Mouse (Mus musculus) Muller cell, postnatal 12 days (primary cell): ENCODE data around the gene Klc2.

ENCODE experiments used
- DNase-seq: peaks from one replicate; pipeline ENCODE4 v3.0.0-alpha.2; 2015; ENCODE audit errors: inconsistent ontology term

Gene Klc2

GRCm38 (mm10) chr19:5072389-5073019 lies 45.9 kb downstream of the Klc2 start:
- no peak for DNase-seq

- DNase-seq = peak; percentile 88
Measured at GRCm38 (mm10) chr19:5071545-5072369, 46.6 kb downstream of the Klc2 start.

GRCm38 (mm10) chr19:5071077-5071476 lies 47.3 kb downstream of the Klc2 start:
- no peak for DNase-seq

GRCm38 (mm10) chr19:5069978-5070377 lies 48.4 kb downstream of the Klc2 start:
- no peak for DNase-seq

GRCm38 (mm10) chr19:5069486-5069885 lies 48.9 kb downstream of the Klc2 start:
- no peak for DNase-seq

GRCm38 (mm10) chr19:5068570-5069234 lies 49.7 kb downstream of the Klc2 start:
- DNase-seq = no peak

- peak; percentile 81 for DNase-seq
Measured at GRCm38 (mm10) chr19:5067867-5068569, 50.3 kb downstream of the Klc2 start, which contains the start of gene Cd248. Gene Cd248 (plus strand): TSS chr19:5068078.

- no peak for DNase-seq
Measured at GRCm38 (mm10) chr19:5067040-5067799, 51.1 kb downstream of the Klc2 start.

- peak; percentile 24 for DNase-seq
Measured at GRCm38 (mm10) chr19:5065104-5065503, 53.3 kb downstream of the Klc2 start.

GRCm38 (mm10) chr19:5062446-5062845 lies 55.9 kb downstream of the Klc2 start:
- no peak for DNase-seq

- no peak for DNase-seq
Measured at GRCm38 (mm10) chr19:5062041-5062440, 56.3 kb downstream of the Klc2 start.

GRCm38 (mm10) chr19:5060365-5061330 lies 57.7 kb downstream of the Klc2 start:
- DNase-seq = no peak

- peak; percentile 43 for DNase-seq
Measured at GRCm38 (mm10) chr19:5058801-5059771, 59.3 kb downstream of the Klc2 start.

GRCm38 (mm10) chr19:5057876-5058775 lies 60.2 kb downstream of the Klc2 start:
- DNase-seq = peak; percentile 54
